Mouse (Mus musculus): ENCODE results near the gene Ppfibp1. TPM values are rescaled to one million over a fixed set of nuclear protein-coding genes. Genes with fewer than 3 reads are reported as not detected.

Ppfibp1 gene
- 12.9 and 14.4 TPM in 2 replicates for polyA plus RNA-seq (2015; fragmentation: Nextera tagmentation; extraction: Ambion mirVana)

- H3K27ac ChIP-seq (ENCODE audit: low read length): peak within 1 kb of the TSS; percentile 73
- H3K4me3 ChIP-seq (ENCODE audit: low read depth, low read length): peak within 1 kb of the TSS; percentile 73
- under 1% methylated on average over 74 of the region's 80 CpGs for WGBS (ENCODE audit: insufficient replicate concordance)
- ATAC-seq (ENCODE audit: low read depth): peak; percentile 95
- no peaks in the 10 kb centered on the region for H3K36me3 ChIP-seq (ENCODE audit: control insufficient read depth, insufficient read depth)
- H3K9me3 ChIP-seq (replicated peaks; ENCODE audit: control insufficient read depth, low read length): no peaks in the 10 kb centered on the region
- H3K4me1 ChIP-seq (ENCODE audit: control insufficient read depth, low read depth, low read length): peaks cover 2% of the 10 kb centered on the region
- peak within 1 kb of the TSS; percentile 74 for H3K9ac ChIP-seq (ENCODE audit: low read depth, low read length)
- H3K27me3 ChIP-seq (ENCODE audit: control insufficient read depth, insufficient read depth, low read depth, low read length): no peaks in the 10 kb centered on the region
- peak within 1 kb of the TSS; percentile 86 for H3K4me2 ChIP-seq (ENCODE audit: low read depth, low read length)
These were observed at the start of gene Ppfibp1 for GRCm38 (mm10) chr6:146887958-146888659. Gene Ppfibp1 (plus strand): TSS chr6:146888487.

- no peak overlapping the region for H3K9ac ChIP-seq (ENCODE audit: low read depth, low read length)
- no peak overlapping the region for H3K4me3 ChIP-seq (ENCODE audit: low read depth, low read length)
- WGBS (ENCODE audit: insufficient replicate concordance): 56% methylated on average over 4 of the region's 4 CpGs
- ATAC-seq (ENCODE audit: low read depth): no peak
- H3K36me3 ChIP-seq (ENCODE audit: control insufficient read depth, insufficient read depth): no peaks in the 10 kb centered on the region
- H3K27ac ChIP-seq (ENCODE audit: low read length): no peak overlapping the region
- no peaks in the 10 kb centered on the region for H3K9me3 ChIP-seq (replicated peaks; ENCODE audit: control insufficient read depth, low read length)
- no peaks in the 10 kb centered on the region for H3K4me1 ChIP-seq (ENCODE audit: control insufficient read depth, low read depth, low read length)
- no peak overlapping the region for H3K4me2 ChIP-seq (ENCODE audit: low read depth, low read length)
- no peaks in the 10 kb centered on the region for H3K27me3 ChIP-seq (ENCODE audit: control insufficient read depth, insufficient read depth, low read depth, low read length)
These were observed 49.4 kb upstream of the Ppfibp1 start for GRCm38 (mm10) chr6:146838863-146839262.

- no peaks in the 10 kb centered on the region; the same call in 1 of the 2 replicates for H3K4me1 ChIP-seq (ENCODE audit: control insufficient read depth, low read depth, low read length)
- no peak overlapping the region for H3K9ac ChIP-seq (ENCODE audit: low read depth, low read length)
- no peak overlapping the region for H3K27ac ChIP-seq (ENCODE audit: low read length)
- H3K27me3 ChIP-seq (ENCODE audit: control insufficient read depth, insufficient read depth, low read depth, low read length): no peaks in the 10 kb centered on the region
- no peak overlapping the region for H3K4me3 ChIP-seq (ENCODE audit: low read depth, low read length)
- H3K36me3 ChIP-seq (ENCODE audit: control insufficient read depth, insufficient read depth): no peaks in the 10 kb centered on the region
- H3K4me2 ChIP-seq (ENCODE audit: low read depth, low read length): no peak overlapping the region
- H3K9me3 ChIP-seq (replicated peaks; ENCODE audit: control insufficient read depth, low read length): no peaks in the 10 kb centered on the region
- WGBS (ENCODE audit: insufficient replicate concordance): 65% methylated on average over 6 of the region's 6 CpGs
- no peak for ATAC-seq (ENCODE audit: low read depth)
These were observed 43.4 kb upstream of the Ppfibp1 start for GRCm38 (mm10) chr6:146844867-146845266.

GRCm38 (mm10) chr6:146845347-146845746 is 42.9 kb upstream of the Ppfibp1 start:
- 55% methylated on average over 5 of the region's 5 CpGs for WGBS (ENCODE audit: insufficient replicate concordance)
- no peaks in the 10 kb centered on the region for H3K27me3 ChIP-seq (ENCODE audit: control insufficient read depth, insufficient read depth, low read depth, low read length)
- no peak overlapping the region for H3K27ac ChIP-seq (ENCODE audit: low read length)
- no peak overlapping the region for H3K4me3 ChIP-seq (ENCODE audit: low read depth, low read length)
- no peaks in the 10 kb centered on the region for H3K36me3 ChIP-seq (ENCODE audit: control insufficient read depth, insufficient read depth)
- no peaks in the 10 kb centered on the region for H3K9me3 ChIP-seq (replicated peaks; ENCODE audit: control insufficient read depth, low read length)
- ATAC-seq (ENCODE audit: low read depth): no peak
- H3K4me2 ChIP-seq (ENCODE audit: low read depth, low read length): no peak overlapping the region
- peaks cover 2% of the 10 kb centered on the region for H3K4me1 ChIP-seq (ENCODE audit: control insufficient read depth, low read depth, low read length)
- no peak overlapping the region for H3K9ac ChIP-seq (ENCODE audit: low read depth, low read length)

- H3K4me2 ChIP-seq (ENCODE audit: low read depth, low read length): no peak overlapping the region
- no peaks in the 10 kb centered on the region for H3K27me3 ChIP-seq (ENCODE audit: control insufficient read depth, insufficient read depth, low read depth, low read length)
- 37% methylated on average over 15 of the region's 15 CpGs for WGBS (ENCODE audit: insufficient replicate concordance)
- no peak overlapping the region for H3K27ac ChIP-seq (ENCODE audit: low read length)
- peaks cover 7% of the 10 kb centered on the region for H3K4me1 ChIP-seq (ENCODE audit: control insufficient read depth, low read depth, low read length)
- H3K9ac ChIP-seq (ENCODE audit: low read depth, low read length): no peak overlapping the region
- no peak overlapping the region for H3K4me3 ChIP-seq (ENCODE audit: low read depth, low read length)
- H3K9me3 ChIP-seq (replicated peaks; ENCODE audit: control insufficient read depth, low read length): no peaks in the 10 kb centered on the region
- no peaks in the 10 kb centered on the region for H3K36me3 ChIP-seq (ENCODE audit: control insufficient read depth, insufficient read depth)
- peak; percentile 33 for ATAC-seq (ENCODE audit: low read depth)
These were observed 42.1 kb upstream of the Ppfibp1 start for GRCm38 (mm10) chr6:146845961-146846750.

- no peak overlapping the region for H3K4me2 ChIP-seq (ENCODE audit: low read depth, low read length)
- no peaks in the 10 kb centered on the region for H3K27me3 ChIP-seq (ENCODE audit: control insufficient read depth, insufficient read depth, low read depth, low read length)
- H3K9ac ChIP-seq (ENCODE audit: low read depth, low read length): no peak overlapping the region
- H3K4me1 ChIP-seq (ENCODE audit: control insufficient read depth, low read depth, low read length): peaks cover 7% of the 10 kb centered on the region
- H3K9me3 ChIP-seq (replicated peaks; ENCODE audit: control insufficient read depth, low read length): no peaks in the 10 kb centered on the region
- no peak overlapping the region for H3K4me3 ChIP-seq (ENCODE audit: low read depth, low read length)
- ATAC-seq (ENCODE audit: low read depth): no peak
- no peak overlapping the region for H3K27ac ChIP-seq (ENCODE audit: low read length)
- no peaks in the 10 kb centered on the region for H3K36me3 ChIP-seq (ENCODE audit: control insufficient read depth, insufficient read depth)
- WGBS (ENCODE audit: insufficient replicate concordance): 71% methylated on average over 3 of the region's 3 CpGs
These were observed 40.9 kb upstream of the Ppfibp1 start for GRCm38 (mm10) chr6:146847402-146847801.

GRCm38 (mm10) chr6:146848281-146848680 is 40.0 kb upstream of the Ppfibp1 start:
- Histone ChIP-seq H3K9me3 (replicated peaks; ENCODE audit: control insufficient read depth, low read length) (no peaks in the 10 kb centered on the region), H3K27me3 (ENCODE audit: control insufficient read depth, insufficient read depth, low read depth, low read length) (no peaks in the 10 kb centered on the region), H3K36me3 (ENCODE audit: control insufficient read depth, insufficient read depth) (no peaks in the 10 kb centered on the region), H3K27ac (ENCODE audit: low read length) (no peak overlapping the region), H3K4me3 (ENCODE audit: low read depth, low read length) (no peak overlapping the region), H3K9ac (ENCODE audit: low read depth, low read length) (no peak overlapping the region), H3K4me2 (ENCODE audit: low read depth, low read length) (no peak overlapping the region), H3K4me1 (ENCODE audit: control insufficient read depth, low read depth, low read length) (peaks cover 7% of the 10 kb centered on the region)
- ATAC-seq (ENCODE audit: low read depth): no peak
- WGBS (ENCODE audit: insufficient replicate concordance): 72% methylated on average over 3 of the region's 3 CpGs

- Histone ChIP-seq H3K4me3 (ENCODE audit: low read depth, low read length) (no peak within 1 kb of the TSS), H3K27ac (ENCODE audit: low read length) (no peak within 1 kb of the TSS), H3K4me2 (ENCODE audit: low read depth, low read length) (no peak within 1 kb of the TSS), H3K9ac (ENCODE audit: low read depth, low read length) (no peak within 1 kb of the TSS), H3K36me3 (ENCODE audit: control insufficient read depth, insufficient read depth) (no peaks in the 10 kb centered on the region), H3K9me3 (replicated peaks; ENCODE audit: control insufficient read depth, low read length) (no peaks in the 10 kb centered on the region; the same call in 1 of the 2 replicates), H3K27me3 (ENCODE audit: control insufficient read depth, insufficient read depth, low read depth, low read length) (no peaks in the 10 kb centered on the region), H3K4me1 (ENCODE audit: control insufficient read depth, low read depth, low read length) (peaks cover 7% of the 10 kb centered on the region)
- ATAC-seq (ENCODE audit: low read depth): 0 out of 2 replicates have a peak, but pooled peaks have one; percentile 42
- 56% methylated on average over 4 of the region's 4 CpGs for WGBS (ENCODE audit: insufficient replicate concordance)
These were observed 38.2 kb upstream of the Ppfibp1 start, which contains the start of gene Smco2 for GRCm38 (mm10) chr6:146850050-146850449. Gene Smco2 (plus strand): TSS chr6:146850104.

- Histone ChIP-seq H3K27me3 (ENCODE audit: control insufficient read depth, insufficient read depth, low read depth, low read length) (no peaks in the 10 kb centered on the region), H3K27ac (ENCODE audit: low read length) (no peak overlapping the region), H3K36me3 (ENCODE audit: control insufficient read depth, insufficient read depth) (no peaks in the 10 kb centered on the region), H3K9ac (ENCODE audit: low read depth, low read length) (no peak overlapping the region), H3K4me2 (ENCODE audit: low read depth, low read length) (no peak overlapping the region), H3K4me1 (ENCODE audit: control insufficient read depth, low read depth, low read length) (peaks cover 7% of the 10 kb centered on the region), H3K9me3 (replicated peaks; ENCODE audit: control insufficient read depth, low read length) (no peaks in the 10 kb centered on the region; the same call in 1 of the 2 replicates), H3K4me3 (ENCODE audit: low read depth, low read length) (no peak overlapping the region)
- WGBS (ENCODE audit: insufficient replicate concordance): 75% methylated on average over 3 of the region's 3 CpGs
- ATAC-seq (ENCODE audit: low read depth): no peak
These were observed 36.4 kb upstream of the Ppfibp1 start for GRCm38 (mm10) chr6:146851916-146852315.

Measured in liver, embryonic 16.5 days (tissue).